Mouse (Mus musculus) liver, embryonic 14.5 days (tissue): ENCODE data around the gene Ppp1r15a. TPM values are rescaled to one million over a fixed set of nuclear protein-coding genes. Genes with fewer than 3 reads are reported as not detected.

Source experiments
- ATAC-seq: fragments of 200-750 bp; cut with Nextera tagmentation; 2 replicates; pipeline ENCODE4 v1.8.0; 2017; ENCODE audit warnings: moderate number of reproducible peaks, mild to moderate bottlenecking, moderate library complexity; ENCODE audit not compliant: insufficient read depth
- DNase-seq, 3 experiments: peaks; one replicate each; pipeline ENCODE4 v3.0.0-alpha.2; 2012 to 2013; ENCODE audit warnings: low read depth in 3 of 3, low spot score in 3 of 3
- H3K27ac ChIP-seq: fragments of 300-500 bp; sonication (generic); 2 replicates; pipeline ENCODE4 v1.5.1; 2014; ENCODE audit warnings: moderate library complexity, mild to moderate bottlenecking, control low read depth, inconsistent platforms
- H3K27me3 ChIP-seq: fragments of 300-500 bp; sonication (generic); 2 replicates; pipeline ENCODE4 v1.6.1; 2014; ENCODE audit warnings: mild to moderate bottlenecking, low read length, moderate library complexity; ENCODE audit not compliant: control insufficient read depth, insufficient read depth
- H3K36me3 ChIP-seq: fragments of 300-500 bp; sonication (generic); replicated peaks from 2 replicates; pipeline ENCODE4 v1.6.1; 2014; ENCODE audit warnings: low read depth; ENCODE audit not compliant: control insufficient read depth, insufficient read depth
- H3K4me1 ChIP-seq, 2 experiments: fragments of 200-500 bp in 1 of 2; fragments of 300-500 bp in 1 of 2; sonication (generic) in 1 of 2; replicated peaks; 2 replicates each; pipeline ENCODE4 v1.6.1; 2012 to 2014; ENCODE audit warnings: antibody characterized with exemption in 1 of 2, inconsistent platforms in 1 of 2, low read length in 1 of 2; ENCODE audit not compliant: control insufficient read depth in 2 of 2, insufficient read depth in 2 of 2
- H3K4me2 ChIP-seq: fragments of 300-500 bp; sonication (generic); 2 replicates; pipeline ENCODE4 v1.6.1; 2014; ENCODE audit warnings: low read depth, mild to moderate bottlenecking, control low read depth, moderate library complexity
- H3K4me3 ChIP-seq, 2 experiments: fragments of 200-500 bp in 1 of 2; fragments of 300-500 bp in 1 of 2; sonication (generic) in 1 of 2; 2 replicates each; pipeline ENCODE4 v1.5.1; 2012 to 2014; ENCODE audit warnings: low read depth in 2 of 2, low read length in 2 of 2, mild to moderate bottlenecking in 2 of 2, control low read depth in 1 of 2, inconsistent platforms in 1 of 2, moderate library complexity in 1 of 2; ENCODE audit not compliant: insufficient read depth in 1 of 2
- H3K9ac ChIP-seq: fragments of 300-500 bp; sonication (generic); replicated peaks from 2 replicates; pipeline ENCODE4 v1.6.1; 2014; ENCODE audit warnings: mild to moderate bottlenecking, control low read depth, moderate library complexity
- H3K9me3 ChIP-seq: fragments of 300-500 bp; sonication (generic); 2 replicates; pipeline ENCODE4 v1.6.1; 2016; ENCODE audit warnings: low read length, mixed read lengths; ENCODE audit not compliant: control insufficient read depth
- CTCF ChIP-seq: IDR thresholded peaks from 2 replicates; pipeline ENCODE4 v1.5.1; 2016; ENCODE audit warnings: antibody characterized with exemption, low read depth, control low read depth
- EP300 ChIP-seq: IDR thresholded peaks from 2 replicates; pipeline ENCODE4 v1.6.1; 2016; ENCODE audit warnings: antibody characterized with exemption, low read depth
- whole genome bisulfite sequencing: fragments of 180-500 bp; shearing (Covaris S2); extraction: QIAGEN DNeasy Blood & Tissue Kit; methylation state at CpG from one replicate; pipeline ENCODE4 v1.1.7; 2014; ENCODE audit not compliant: insufficient replicate concordance; 5-methylcytosine and 5-hydroxymethylcytosine counted together
- polyA plus RNA-seq, 2 experiments: library from polyadenylated mRNA; depleted of rRNA in 1 of 2; stranded (reverse) in 1 of 2; unstranded in 1 of 2; fragments of >200 nt; fragmentation: Nextera tagmentation in 1 of 2; extraction: Ambion mirVana in 1 of 2; gene quantifications; 2 replicates each; pipeline versions ENCODE4 v1.2.1 to v1.2.3; 2012 to 2014

The Ppp1r15a gene
- polyA plus RNA-seq, 2 experiments = 140 to 165 TPM

GRCm38 (mm10) chr7:45565446-45565845 is 39.4 kb upstream of the Ppp1r15a start:
- H3K27me3 ChIP-seq = no peaks in the 10 kb centered on the region
- no peak for DNase-seq
- TF ChIP-seq EP300 (no peak), CTCF (no peak)
- H3K4me3 ChIP-seq = no peak overlapping the region
- 81% methylated on average over 9 of the region's 9 CpGs for WGBS
- H3K4me1 ChIP-seq = peaks cover 34 to 49% of the 10 kb centered on the region in 2 experiments
- no peaks in the 10 kb centered on the region for H3K9me3 ChIP-seq
- no peak for ATAC-seq
- no peak overlapping the region for H3K9ac ChIP-seq
- no peaks in the 10 kb centered on the region; the same call in 1 of the 2 replicates for H3K36me3 ChIP-seq
- no peak overlapping the region for H3K27ac ChIP-seq
- H3K4me2 ChIP-seq = no peak overlapping the region

DNA sequence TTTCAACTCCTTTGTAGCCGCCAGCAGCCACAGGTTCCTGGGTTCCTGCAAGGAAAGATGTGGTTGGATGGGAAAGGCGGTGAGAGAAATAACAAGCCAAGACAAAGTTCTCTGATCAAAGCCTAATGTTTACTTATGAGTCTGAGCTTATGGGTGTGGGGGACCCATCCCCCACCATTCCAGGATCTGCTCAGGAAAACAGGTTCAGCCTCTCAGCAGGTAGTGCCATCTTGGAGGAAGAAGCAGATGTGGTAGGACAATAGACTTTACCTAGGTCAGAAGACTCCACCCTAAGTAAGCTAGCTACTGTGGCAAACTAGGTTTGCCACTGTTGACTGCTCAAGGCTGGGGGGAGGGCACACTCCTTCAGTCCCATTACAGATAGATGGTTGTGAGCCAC is 38.7 kb upstream of the Ppp1r15a start:
- 78% methylated on average over 2 of the region's 2 CpGs for WGBS
- TF ChIP-seq CTCF = no peak
- no peak for TF ChIP-seq EP300
- ATAC-seq = no peak
- no peak overlapping the region for H3K27ac ChIP-seq
- no peaks in the 10 kb centered on the region for H3K36me3 ChIP-seq
- no peaks in the 10 kb centered on the region for H3K9me3 ChIP-seq
- H3K4me2 ChIP-seq = no peak overlapping the region
- H3K9ac ChIP-seq = no peak overlapping the region
- no peaks in the 10 kb centered on the region for H3K27me3 ChIP-seq
- H3K4me1 ChIP-seq = peaks cover 32 to 48% of the 10 kb centered on the region in 2 experiments
- no peak for DNase-seq
- H3K4me3 ChIP-seq = no peak overlapping the region

GRCm38 (mm10) chr7:45561624-45562520 is 35.8 kb upstream of the Ppp1r15a start:
- H3K9me3 ChIP-seq = no peaks in the 10 kb centered on the region
- H3K4me3 ChIP-seq = peak overlapping the region; percentile 15 to 38; a peak in 3 of 4 replicates
- no peak overlapping the region for H3K27ac ChIP-seq
- peaks cover 8 to 23% of the 10 kb centered on the region in 2 experiments for H3K4me1 ChIP-seq
- TF ChIP-seq EP300 = no peak
- 0 out of 2 replicates have a peak, but pooled peaks have one; percentile 9 for TF ChIP-seq CTCF
- H3K27me3 ChIP-seq = no peaks in the 10 kb centered on the region
- H3K4me2 ChIP-seq = peak overlapping the region; percentile 52
- H3K36me3 ChIP-seq = no peaks in the 10 kb centered on the region
- 25% methylated on average over 12 of the region's 12 CpGs for WGBS
- H3K9ac ChIP-seq = peak overlapping the region; percentile 48
- ATAC-seq = peak; percentile 75
- no peak for DNase-seq

- no peak for TF ChIP-seq EP300
- TF ChIP-seq CTCF = peak; percentile 95
- Histone ChIP-seq H3K36me3 (no peaks in the 10 kb centered on the region), H3K4me1 (peaks cover 8 to 23% of the 10 kb centered on the region in 2 experiments), H3K27me3 (no peaks in the 10 kb centered on the region), H3K4me3 (peak overlapping the region in 1 of 2 experiments; percentile 13; a peak in 2 of 4 replicates), H3K9ac (peak overlapping the region; percentile 48), H3K27ac (no peak overlapping the region), H3K4me2 (peak overlapping the region; percentile 52), H3K9me3 (no peaks in the 10 kb centered on the region)
- peak; percentile 71 for ATAC-seq
- DNase-seq = peak in 1 of 3 experiments; percentile 64
- WGBS = 12% methylated on average over 17 of the region's 17 CpGs
Observed at GRCm38 (mm10) chr7:45560843-45561623, 35.0 kb upstream of the Ppp1r15a start.

GRCm38 (mm10) chr7:45560241-45560640 is 34.2 kb upstream of the Ppp1r15a start:
- DNase-seq = no peak
- Histone ChIP-seq H3K27ac (no peak overlapping the region), H3K4me3 (no peak overlapping the region), H3K4me1 (peaks cover 8 to 23% of the 10 kb centered on the region in 2 experiments), H3K4me2 (peak overlapping the region; percentile 52; the same call in 1 of the 2 replicates), H3K36me3 (no peaks in the 10 kb centered on the region), H3K9me3 (no peaks in the 10 kb centered on the region), H3K9ac (no peak overlapping the region), H3K27me3 (no peaks in the 10 kb centered on the region)
- no peak for ATAC-seq
- TF ChIP-seq CTCF = no peak
- no peak for TF ChIP-seq EP300
- WGBS = 48% methylated on average over 7 of the region's 7 CpGs
